Mouse (Mus musculus): ENCODE data around the gene Enthd1. TPM values are rescaled to one million over a fixed set of nuclear protein-coding genes. Genes with fewer than 3 reads are reported as not detected.

Gene Enthd1
- polyA plus RNA-seq, 1 experiment from 2014 or later = not detected

GRCm38 (mm10) chr15:80417066-80417465 is 147.9 kb downstream of the Enthd1 start:
- H3K27me3 ChIP-seq (ENCODE audit: control insufficient read depth, insufficient read depth, low read length) = no peaks in the 10 kb centered on the region
- ATAC-seq (ENCODE audit: insufficient read depth, low FRiP score) = no peak
- H3K4me3 ChIP-seq (replicated peaks; ENCODE audit: low read length) = no peak overlapping the region
- H3K9ac ChIP-seq (ENCODE audit: low read length) = no peak overlapping the region
- H3K4me2 ChIP-seq (ENCODE audit: low read depth, low read length) = no peak overlapping the region
- no peaks in the 10 kb centered on the region for H3K4me1 ChIP-seq (ENCODE audit: control insufficient read depth, insufficient read depth, low read length)
- 45% methylated on average over 6 of the region's 9 CpGs for WGBS
- no peaks in the 10 kb centered on the region for H3K36me3 ChIP-seq (ENCODE audit: control insufficient read depth, insufficient read depth, low read length)
- H3K9me3 ChIP-seq (replicated peaks; ENCODE audit: control insufficient read depth, low read length) = no peaks in the 10 kb centered on the region
- H3K27ac ChIP-seq (ENCODE audit: low read length) = no peak overlapping the region

GRCm38 (mm10) chr15:80415132-80415531 is 149.8 kb downstream of the Enthd1 start:
- H3K9me3 ChIP-seq (replicated peaks; ENCODE audit: control insufficient read depth, low read length) = no peaks in the 10 kb centered on the region
- no peak overlapping the region for H3K4me2 ChIP-seq (ENCODE audit: low read depth, low read length)
- 76% methylated on average over 4 of the region's 4 CpGs for WGBS
- H3K27me3 ChIP-seq (ENCODE audit: control insufficient read depth, insufficient read depth, low read length) = no peaks in the 10 kb centered on the region
- no peak overlapping the region for H3K9ac ChIP-seq (ENCODE audit: low read length)
- H3K4me1 ChIP-seq (ENCODE audit: control insufficient read depth, insufficient read depth, low read length) = no peaks in the 10 kb centered on the region
- H3K4me3 ChIP-seq (replicated peaks; ENCODE audit: low read length) = no peak overlapping the region
- no peaks in the 10 kb centered on the region for H3K36me3 ChIP-seq (ENCODE audit: control insufficient read depth, insufficient read depth, low read length)
- no peak overlapping the region for H3K27ac ChIP-seq (ENCODE audit: low read length)
- no peak for ATAC-seq (ENCODE audit: insufficient read depth, low FRiP score)

GRCm38 (mm10) chr15:80413988-80414721 is 150.8 kb downstream of the Enthd1 start:
- H3K9me3 ChIP-seq (replicated peaks; ENCODE audit: control insufficient read depth, low read length) = no peaks in the 10 kb centered on the region
- whole genome bisulfite sequencing = 70% methylated on average over 17 of the region's 17 CpGs

GRCm38 (mm10) chr15:80413070-80413469 is 151.9 kb downstream of the Enthd1 start:
- ATAC-seq (ENCODE audit: insufficient read depth, low FRiP score) = no peak

More at GRCm38 (mm10) chr15:80413988-80414721, 150.8 kb downstream of the Enthd1 start:
- ATAC-seq (ENCODE audit: insufficient read depth, low FRiP score) = no peak
- H3K27me3 ChIP-seq (ENCODE audit: control insufficient read depth, insufficient read depth, low read length) = no peaks in the 10 kb centered on the region
- H3K36me3 ChIP-seq (ENCODE audit: control insufficient read depth, insufficient read depth, low read length) = no peaks in the 10 kb centered on the region
- no peaks in the 10 kb centered on the region for H3K4me1 ChIP-seq (ENCODE audit: control insufficient read depth, insufficient read depth, low read length)
- no peak overlapping the region for H3K27ac ChIP-seq (ENCODE audit: low read length)
- no peak overlapping the region for H3K9ac ChIP-seq (ENCODE audit: low read length)
- H3K4me2 ChIP-seq (ENCODE audit: low read depth, low read length) = no peak overlapping the region
- H3K4me3 ChIP-seq (replicated peaks; ENCODE audit: low read length) = no peak overlapping the region

GRCm38 (mm10) chr15:80410661-80411060 is 154.3 kb downstream of the Enthd1 start:
- no peak for ATAC-seq (ENCODE audit: insufficient read depth, low FRiP score)
- H3K27ac ChIP-seq (ENCODE audit: low read length) = no peak overlapping the region
- H3K9ac ChIP-seq (ENCODE audit: low read length) = no peak overlapping the region
- 0 out of 2 replicates have a peak, but pooled peaks cover 4% of the 10 kb centered on the region for H3K4me1 ChIP-seq (ENCODE audit: control insufficient read depth, insufficient read depth, low read length)
- no peaks in the 10 kb centered on the region for H3K27me3 ChIP-seq (ENCODE audit: control insufficient read depth, insufficient read depth, low read length)
- 53% methylated on average over 7 of the region's 7 CpGs for WGBS
- no peaks in the 10 kb centered on the region for H3K9me3 ChIP-seq (replicated peaks; ENCODE audit: control insufficient read depth, low read length)
- no peak overlapping the region for H3K4me3 ChIP-seq (replicated peaks; ENCODE audit: low read length)
- H3K36me3 ChIP-seq (ENCODE audit: control insufficient read depth, insufficient read depth, low read length) = no peaks in the 10 kb centered on the region
- no peak overlapping the region for H3K4me2 ChIP-seq (ENCODE audit: low read depth, low read length)

More at GRCm38 (mm10) chr15:80413070-80413469, 151.9 kb downstream of the Enthd1 start:
- no peaks in the 10 kb centered on the region for H3K9me3 ChIP-seq (replicated peaks; ENCODE audit: control insufficient read depth, low read length)
- no peak overlapping the region for H3K9ac ChIP-seq (ENCODE audit: low read length)
- no peak overlapping the region for H3K4me2 ChIP-seq (ENCODE audit: low read depth, low read length)
- 76% methylated on average over 4 of the region's 4 CpGs for WGBS
- no peaks in the 10 kb centered on the region for H3K36me3 ChIP-seq (ENCODE audit: control insufficient read depth, insufficient read depth, low read length)
- H3K4me3 ChIP-seq (replicated peaks; ENCODE audit: low read length) = no peak overlapping the region
- H3K27ac ChIP-seq (ENCODE audit: low read length) = no peak overlapping the region
- H3K27me3 ChIP-seq (ENCODE audit: control insufficient read depth, insufficient read depth, low read length) = no peaks in the 10 kb centered on the region
- 0 out of 2 replicates have a peak, but pooled peaks cover 3% of the 10 kb centered on the region for H3K4me1 ChIP-seq (ENCODE audit: control insufficient read depth, insufficient read depth, low read length)

- Histone ChIP-seq H3K27ac (ENCODE audit: low read length) (peak overlapping the region; percentile 51), H3K4me1 (ENCODE audit: control insufficient read depth, insufficient read depth, low read length) (0 out of 2 replicates have a peak, but pooled peaks cover 4% of the 10 kb centered on the region), H3K36me3 (ENCODE audit: control insufficient read depth, insufficient read depth, low read length) (no peaks in the 10 kb centered on the region), H3K27me3 (ENCODE audit: control insufficient read depth, insufficient read depth, low read length) (no peaks in the 10 kb centered on the region), H3K4me2 (ENCODE audit: low read depth, low read length) (no peak overlapping the region), H3K9ac (ENCODE audit: low read length) (no peak overlapping the region), H3K9me3 (replicated peaks; ENCODE audit: control insufficient read depth, low read length) (no peaks in the 10 kb centered on the region), H3K4me3 (replicated peaks; ENCODE audit: low read length) (no peak overlapping the region)
- ATAC-seq (ENCODE audit: insufficient read depth, low FRiP score) = peak; percentile 69; the same call in 1 of the 2 replicates
- WGBS = 32% methylated on average over 1 of the region's 1 CpGs
Measured at GRCm38 (mm10) chr15:80407873-80408272, 157.1 kb downstream of the Enthd1 start.

Other genes with a start within 250 kb of the Enthd1 start
- 0.74 and 1.3 TPM in 2 replicates for gene Grap2, start 7.4 kb upstream of the Enthd1 start, polyA plus RNA-seq (2015; fragmentation: Nextera tagmentation; extraction: Ambion mirVana)
- 22.0 and 22.4 TPM in 2 replicates for gene Fam83f, start 106.7 kb upstream of the Enthd1 start, polyA plus RNA-seq (2015; fragmentation: Nextera tagmentation; extraction: Ambion mirVana)
- 28.3 and 29.9 TPM in 2 replicates for gene Tnrc6b, start 146.2 kb upstream of the Enthd1 start, polyA plus RNA-seq (2015; fragmentation: Nextera tagmentation; extraction: Ambion mirVana)

Data from stomach, embryonic 16.5 days (tissue).